Mouse (Mus musculus) CD8-positive naive resting alpha-beta T cell, adult 57 days (primary cell): Measurements from ENCODE around the gene Rbmxl2. TPM values are rescaled to one million over a fixed set of nuclear protein-coding genes. Genes with fewer than 3 reads are reported as not detected.

ENCODE experiments used
- total RNA-seq: library from RNA; stranded (reverse); gene quantifications from one replicate; pipeline ENCODE4 v1.2.4, GENCODE M21; 2023

Gene Rbmxl2
- not detected for total RNA-seq

DNA sequence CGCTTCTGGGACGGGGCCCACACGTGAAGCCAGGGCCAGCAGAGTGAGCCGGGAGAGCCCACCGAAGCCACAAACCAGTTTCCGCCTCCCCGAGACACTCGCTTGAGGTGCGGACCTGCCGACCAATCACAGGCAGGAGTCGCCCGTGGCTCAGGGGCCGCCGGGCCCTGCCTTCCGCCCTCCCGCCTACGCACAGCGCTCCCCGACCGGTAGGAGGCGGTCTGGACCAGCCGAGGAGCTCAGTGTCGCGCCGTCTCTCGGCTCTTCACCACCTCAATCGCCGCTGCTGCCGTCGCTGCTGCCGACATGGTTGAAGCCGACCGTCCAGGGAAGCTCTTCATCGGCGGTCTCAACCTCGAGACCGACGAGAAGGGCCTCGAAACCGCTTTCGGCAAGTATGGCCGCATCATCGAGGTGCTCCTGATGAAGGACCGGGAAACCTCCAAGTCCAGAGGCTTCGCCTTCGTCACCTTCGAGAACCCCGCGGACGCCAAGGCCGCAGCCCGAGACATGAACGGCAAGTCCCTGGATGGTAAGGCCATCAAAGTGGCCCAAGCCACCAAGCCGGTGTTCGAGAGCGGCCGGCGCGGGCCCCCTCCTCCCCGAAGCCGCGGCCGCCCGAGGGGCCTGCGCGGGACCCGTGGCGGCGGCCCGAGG, at the start of gene Rbmxl2:
Gene Rbmxl2 (plus strand): TSS at position 242 of the 657 bp plus-strand sequence.

DNA sequence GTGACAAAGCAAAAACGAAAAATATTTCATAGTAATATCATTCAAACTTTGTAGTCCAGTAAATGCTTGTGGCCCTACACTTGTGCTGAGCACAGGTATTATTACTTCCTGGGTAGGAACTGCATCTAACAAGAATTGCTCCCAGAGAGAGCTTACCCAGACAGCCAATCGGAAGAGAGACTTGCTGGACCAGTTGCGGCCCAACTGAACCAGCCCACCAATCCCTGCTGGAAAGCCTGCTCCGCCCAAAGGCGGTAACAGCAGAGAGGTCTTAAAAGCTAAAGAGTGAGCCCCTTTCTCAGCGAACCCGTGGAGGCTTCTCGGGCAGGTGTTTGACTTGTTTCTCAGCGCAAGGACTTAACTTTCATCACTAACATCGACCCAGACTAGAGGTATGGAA, 42.6 kb upstream of the Rbmxl2 start, which contains the start of gene Nlrp14:
Gene Nlrp14 (plus strand): TSS at position 301 of the 400 bp plus-strand sequence.

Other genes with a start within 250 kb of the Rbmxl2 start
- not detected for gene Olfr6, start 245.5 kb upstream of the Rbmxl2 start, total RNA-seq
- not detected for gene Olfr711, start 234.0 kb upstream of the Rbmxl2 start, total RNA-seq
- gene Olfr2, start 203.4 kb upstream of the Rbmxl2 start, total RNA-seq: not detected
- gene Olfr713, start 178.3 kb upstream of the Rbmxl2 start, total RNA-seq: not detected
- gene Olfr714, start 138.5 kb upstream of the Rbmxl2 start, total RNA-seq: not detected
- not detected for gene Olfr17, start 116.2 kb upstream of the Rbmxl2 start, total RNA-seq
- not detected for gene Olfr715b, start 99.1 kb upstream of the Rbmxl2 start, total RNA-seq
- gene Olfr715, start 78.4 kb upstream of the Rbmxl2 start, total RNA-seq: not detected
- not detected for gene Olfr716, start 71.1 kb upstream of the Rbmxl2 start, total RNA-seq
- not detected for gene Nlrp14, start 42.5 kb upstream of the Rbmxl2 start, total RNA-seq
- not detected for gene Syt9, start 161.3 kb downstream of the Rbmxl2 start, total RNA-seq